Mouse (Mus musculus) inflammation-experienced regulatory T-cells, adult 6 months (primary cell): ENCODE data around the gene Gli2. TPM values are rescaled to one million over a fixed set of nuclear protein-coding genes. Genes with fewer than 3 reads are reported as not detected.

ENCODE experiments used
- ATAC-seq: one replicate; pipeline ENCODE4 v1.8.0; 2017
- polyA plus RNA-seq, 3 experiments: library from polyadenylated mRNA; unstranded; fragments of 100-300 nt; shearing (Covaris generic); gene quantifications; one replicate each; pipeline ENCODE4 v1.2.1; 2017

Gene Gli2
- polyA plus RNA-seq, 3 experiments from 2014 or later = not detected

DNA sequence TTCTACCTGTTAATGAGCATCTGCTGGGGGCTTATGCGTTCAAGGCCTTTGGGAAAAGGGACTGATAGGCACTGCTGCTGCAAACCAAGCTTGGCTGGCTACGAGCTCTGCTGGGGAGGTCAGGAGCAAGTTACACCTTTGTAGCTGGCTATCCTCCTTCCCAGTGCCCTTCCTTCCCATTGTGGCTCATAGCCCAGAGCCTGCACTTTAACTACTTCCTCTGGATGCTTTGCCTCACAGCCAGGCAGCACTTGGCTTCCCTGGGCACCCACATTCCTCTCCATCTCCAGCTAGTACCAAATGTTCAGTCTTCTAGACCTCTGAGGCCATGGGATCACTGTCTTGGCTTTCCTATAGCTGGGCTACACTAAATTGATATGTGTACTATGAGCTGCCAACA, 263.5 kb downstream of the Gli2 start:
- no peak for ATAC-seq

- no peak for ATAC-seq
Measured at GRCm38 (mm10) chr1:118789468-118789867, 264.0 kb downstream of the Gli2 start.

- no peak for ATAC-seq
Measured at GRCm38 (mm10) chr1:118788813-118789212, 264.6 kb downstream of the Gli2 start.

GRCm38 (mm10) chr1:118787486-118787885, 265.9 kb downstream of the Gli2 start:
- no peak for ATAC-seq
